Mouse (Mus musculus) cerebellum, adult 11 months (tissue): ENCODE measurements around the gene Whrn.

Experiments
- DNase-seq: peaks from one replicate; pipeline ENCODE4 v3.0.0; 2022

The Whrn gene

DNA sequence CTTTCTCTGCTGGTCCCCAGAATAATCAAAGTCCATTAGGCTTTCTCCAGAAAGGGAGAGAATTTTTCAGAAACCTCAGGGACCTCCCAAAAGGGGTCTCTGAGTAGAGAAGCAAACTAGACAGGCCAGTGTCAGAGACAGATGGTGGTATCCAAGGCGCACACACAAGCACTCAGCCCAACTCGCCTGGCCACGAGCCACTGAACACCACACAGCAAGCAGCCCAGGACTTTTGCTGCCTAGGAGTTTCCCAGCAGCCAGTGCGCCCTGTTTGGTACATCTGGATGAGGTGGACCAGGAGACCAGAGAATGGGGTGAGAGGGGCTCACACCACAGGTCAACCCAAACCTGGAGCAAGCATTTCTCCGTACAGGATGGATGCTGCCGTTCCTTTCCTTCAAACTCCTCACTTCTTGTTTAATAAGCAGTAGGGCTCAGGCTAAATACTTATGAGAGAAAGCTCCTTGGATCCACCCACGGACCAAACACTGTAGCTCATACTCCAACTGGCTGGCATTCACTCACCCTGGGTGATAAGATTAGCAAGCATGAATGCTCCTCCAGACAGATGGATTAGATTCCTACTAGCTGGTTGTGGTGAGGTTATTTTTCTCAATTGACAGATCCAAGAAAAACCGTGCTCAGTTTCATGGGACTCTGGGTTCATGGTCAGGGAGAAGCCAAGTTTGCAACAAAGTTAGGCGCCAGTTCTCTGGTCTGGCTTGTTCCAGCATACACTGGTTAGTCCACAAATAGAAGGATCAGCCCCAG is 2.3 kb downstream of the Whrn start:
- DNase-seq, result no peak

DNA sequence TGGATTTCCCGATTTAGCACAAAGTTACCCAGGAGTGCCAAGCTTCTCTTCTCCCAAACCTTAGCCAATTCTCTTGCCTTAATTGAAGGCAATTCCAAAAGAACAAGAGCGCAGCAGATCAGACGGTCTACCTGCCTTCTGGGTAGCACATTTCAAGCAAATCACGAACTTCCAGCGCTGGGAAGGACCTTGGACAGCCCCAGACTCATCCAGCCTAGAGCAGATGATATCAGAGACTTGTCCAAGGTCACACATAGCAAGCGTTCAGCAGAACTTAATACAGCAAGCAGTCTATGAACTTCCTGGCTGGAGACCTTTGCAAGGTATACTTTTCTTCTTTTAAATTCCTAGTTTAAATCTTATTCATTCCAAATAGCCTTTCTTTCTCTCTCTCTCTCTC is 4.3 kb downstream of the Whrn start:
- DNase-seq, result no peak

DNA sequence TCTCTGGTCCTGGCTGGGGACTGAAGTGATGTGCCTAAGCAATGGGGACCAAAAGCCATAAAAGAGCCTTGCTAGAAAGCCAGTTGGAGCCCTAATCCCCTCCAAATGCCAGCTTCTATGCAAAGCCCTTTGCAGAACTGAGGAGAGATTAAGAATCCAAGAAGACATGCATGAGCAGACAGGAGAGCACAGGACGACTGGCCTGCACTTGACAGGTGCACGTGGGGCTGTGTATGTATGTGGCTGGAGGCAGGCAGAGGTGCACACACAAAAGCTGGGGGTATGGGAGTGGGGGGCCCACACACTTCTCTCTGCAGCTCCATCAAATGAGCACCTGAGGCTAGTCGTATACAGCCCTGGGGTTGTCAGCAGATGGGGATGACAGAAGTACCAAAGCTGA is 5.6 kb downstream of the Whrn start:
- DNase-seq, result no peak

- DNase-seq, result no peak
Measured at GRCm38 (mm10) chr4:63489676-63490075, 6.1 kb downstream of the Whrn start.

DNA sequence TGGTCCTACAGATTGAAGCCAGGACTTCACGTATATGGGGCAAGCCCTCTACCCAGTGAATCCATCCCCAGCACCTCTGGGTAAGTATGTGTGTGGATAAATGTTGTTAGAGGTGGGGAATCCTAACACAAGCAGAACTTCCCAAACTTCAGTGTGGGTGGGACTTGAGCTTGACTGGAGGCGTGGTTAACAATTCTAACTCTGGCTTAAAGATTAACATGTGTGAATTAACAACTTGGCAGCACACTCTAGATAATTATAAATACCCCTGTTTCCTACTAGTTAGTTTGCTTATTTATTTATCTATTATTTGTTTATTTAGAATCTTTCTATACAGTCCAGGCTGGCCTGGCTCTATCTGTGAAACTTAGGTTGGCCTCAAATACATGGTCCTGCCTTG is 7.9 kb downstream of the Whrn start:
- no peak for DNase-seq

DNA sequence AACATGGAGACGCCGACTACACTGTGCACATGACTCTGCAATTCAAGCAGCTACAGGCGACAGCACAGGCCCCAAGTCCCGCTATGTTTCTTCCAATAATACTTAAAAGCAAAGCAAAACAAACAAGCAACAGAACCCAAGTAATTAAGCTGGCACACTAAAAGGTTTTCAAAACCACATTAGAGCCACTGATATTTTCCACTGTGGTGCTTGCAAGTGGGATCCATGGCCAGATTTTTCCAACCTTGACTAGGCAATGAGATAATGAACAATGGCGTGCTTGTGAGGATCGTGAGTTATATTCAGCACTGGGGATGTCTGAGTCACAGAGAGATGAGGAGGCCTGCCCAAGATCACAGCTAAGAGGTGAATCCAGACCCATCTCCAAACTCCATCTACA is 8.5 kb downstream of the Whrn start:
- no peak for DNase-seq

- DNase-seq, result no peak
Measured at GRCm38 (mm10) chr4:63486523-63486922, 9.3 kb downstream of the Whrn start.

DNA sequence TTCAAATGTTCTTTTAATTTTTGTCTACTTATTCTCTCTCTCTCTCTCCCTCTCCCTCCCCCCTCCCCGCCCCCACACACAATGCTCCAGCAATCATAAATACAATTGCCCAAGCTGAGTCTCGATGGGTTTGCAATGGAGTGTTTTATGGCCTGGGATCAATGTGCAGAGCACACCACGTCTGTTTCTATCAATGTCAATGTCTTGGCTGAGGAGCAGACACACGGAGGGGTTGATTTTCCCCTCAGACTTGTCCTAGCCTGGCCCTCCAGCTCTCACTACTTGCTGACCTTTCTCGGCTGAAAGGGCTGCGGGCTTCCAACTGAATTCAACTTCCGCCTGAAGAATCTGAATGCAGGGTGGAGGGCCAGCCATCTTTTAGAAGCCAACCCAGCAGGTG is 12.1 kb downstream of the Whrn start:
- no peak for DNase-seq

- no peak for DNase-seq
Measured at GRCm38 (mm10) chr4:63480845-63481167, 15.0 kb downstream of the Whrn start.

DNA sequence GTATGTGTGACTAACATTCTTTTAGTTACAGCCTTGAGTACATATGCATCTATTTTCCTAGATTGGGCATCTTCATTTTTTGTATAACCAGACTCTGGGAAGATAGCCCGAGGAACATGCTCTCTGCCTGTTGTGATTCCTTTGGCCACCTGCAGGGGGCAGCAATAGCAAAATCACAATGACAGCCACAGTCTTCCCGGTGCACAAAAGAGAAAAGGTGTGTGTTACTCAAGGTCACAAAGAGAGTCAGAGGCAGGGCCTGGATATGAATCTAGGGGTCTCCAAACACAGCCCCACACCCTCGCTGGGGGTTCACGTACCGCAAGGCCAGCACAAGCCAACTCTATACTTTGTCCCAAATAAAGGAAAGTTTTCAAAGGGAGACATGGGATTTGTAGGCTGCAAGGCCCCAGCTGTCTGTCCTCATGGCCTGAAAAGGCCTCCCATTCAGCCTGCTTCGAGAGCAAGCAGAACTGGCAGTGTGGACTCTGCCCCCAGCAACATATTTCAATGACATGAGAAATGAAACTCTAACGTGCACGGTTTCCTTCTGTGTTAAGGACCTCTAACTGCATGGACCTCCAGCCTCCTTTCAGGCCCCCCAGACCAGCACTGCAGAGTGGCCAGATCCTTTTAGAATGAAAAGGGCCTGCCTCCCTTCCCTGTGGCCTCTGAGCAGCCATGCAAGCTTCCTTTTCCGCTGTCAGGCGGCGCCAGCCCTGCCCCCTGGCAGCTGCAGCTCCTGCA is 15.5 kb downstream of the Whrn start:
- peak; percentile 26 for DNase-seq

DNA sequence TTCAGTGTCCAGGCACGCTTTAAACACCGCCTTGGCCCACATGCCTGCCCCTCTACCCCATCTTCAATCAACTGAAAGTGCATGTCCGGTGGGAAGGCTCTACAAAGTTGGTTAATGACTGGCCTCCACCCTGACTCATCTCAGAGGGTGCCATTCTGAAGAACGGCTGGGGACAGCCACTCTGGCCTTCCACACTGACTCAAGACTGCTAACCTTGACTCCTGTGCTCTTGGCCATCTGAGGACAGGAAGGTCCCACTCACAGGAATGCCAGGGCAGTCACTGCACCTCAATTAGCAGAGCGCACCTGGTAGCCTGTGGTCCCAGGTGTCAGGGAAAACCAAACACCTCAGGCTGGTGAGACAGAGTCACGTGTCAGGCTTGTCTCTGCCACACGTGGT is 17.8 kb downstream of the Whrn start:
- DNase-seq, result no peak

- DNase-seq, result no peak
Measured at GRCm38 (mm10) chr4:63476891-63477290, 18.9 kb downstream of the Whrn start.

DNA sequence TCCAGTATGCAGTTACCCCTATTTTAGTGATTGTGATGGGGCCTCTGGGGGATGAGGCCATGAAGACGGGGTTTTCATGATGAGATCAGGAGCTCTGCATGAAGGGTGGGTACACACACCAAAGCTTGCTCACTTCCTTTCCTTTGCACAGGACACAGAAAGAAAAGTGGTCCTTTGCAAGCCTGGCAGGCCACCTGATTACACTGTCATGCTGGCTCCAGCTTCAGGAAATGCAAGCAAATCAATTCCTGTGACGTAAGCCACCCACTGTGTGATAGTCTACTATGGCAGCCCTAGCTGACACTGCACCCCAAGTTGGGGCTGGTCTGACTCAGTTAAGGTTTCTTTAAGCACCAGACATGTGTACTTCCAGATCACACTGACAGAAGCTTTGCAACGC is 20.6 kb downstream of the Whrn start:
- DNase-seq, result no peak

DNA sequence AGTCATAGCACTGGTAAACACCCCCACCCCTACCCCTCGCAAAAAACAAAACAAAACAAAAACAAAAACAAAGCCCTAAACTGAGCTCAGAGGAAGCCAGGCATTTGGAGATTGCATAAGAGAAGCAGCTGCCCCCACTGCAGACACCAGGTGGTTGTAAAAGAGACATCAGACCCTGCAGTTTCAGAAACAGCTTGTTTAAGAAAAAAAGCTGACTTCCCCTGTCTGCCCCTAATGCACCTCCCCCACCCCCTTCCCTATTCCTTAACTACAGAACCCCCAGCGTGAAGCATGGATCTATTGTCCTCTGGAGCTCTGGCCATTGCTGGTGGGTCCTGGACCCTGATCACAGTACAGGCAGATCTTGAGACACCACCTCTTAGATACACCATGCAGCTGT is 21.4 kb downstream of the Whrn start:
- DNase-seq, result no peak

GRCm38 (mm10) chr4:63467338-63467737 is 28.5 kb downstream of the Whrn start:
- no peak for DNase-seq

GRCm38 (mm10) chr4:63466192-63466591 is 29.6 kb downstream of the Whrn start:
- DNase-seq, result no peak

DNA sequence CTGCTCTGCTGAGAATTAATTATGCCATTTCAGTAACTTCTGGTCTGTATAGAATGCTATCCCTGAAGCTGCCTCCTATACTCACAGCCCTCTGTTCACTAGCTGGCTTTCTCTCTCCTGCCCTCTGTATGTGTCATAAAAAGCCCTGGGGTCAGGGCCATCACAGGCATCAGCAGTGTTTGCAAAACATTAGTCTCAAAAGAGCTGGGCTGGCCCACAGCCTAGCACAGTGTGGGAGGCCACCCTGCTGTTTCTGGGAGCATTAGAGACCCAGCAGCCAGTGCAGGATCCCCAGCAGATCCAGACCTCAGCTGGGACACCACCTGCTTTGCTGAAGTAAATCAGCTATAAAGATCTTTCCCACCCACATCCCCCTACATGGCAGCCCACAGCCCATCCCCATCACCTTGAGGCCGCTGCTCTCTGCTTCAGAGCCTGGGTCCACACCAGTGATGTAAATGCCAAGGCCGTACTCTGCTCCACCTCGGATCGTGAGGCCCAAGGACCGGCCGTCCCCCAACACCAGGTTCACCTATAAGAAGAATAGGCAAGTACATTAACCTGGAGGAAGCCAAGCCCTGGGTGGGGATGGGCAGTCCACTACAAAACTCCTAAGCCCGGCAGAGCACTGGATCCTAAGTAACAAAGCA is 34.8 kb downstream of the Whrn start:
- no peak for DNase-seq

DNA sequence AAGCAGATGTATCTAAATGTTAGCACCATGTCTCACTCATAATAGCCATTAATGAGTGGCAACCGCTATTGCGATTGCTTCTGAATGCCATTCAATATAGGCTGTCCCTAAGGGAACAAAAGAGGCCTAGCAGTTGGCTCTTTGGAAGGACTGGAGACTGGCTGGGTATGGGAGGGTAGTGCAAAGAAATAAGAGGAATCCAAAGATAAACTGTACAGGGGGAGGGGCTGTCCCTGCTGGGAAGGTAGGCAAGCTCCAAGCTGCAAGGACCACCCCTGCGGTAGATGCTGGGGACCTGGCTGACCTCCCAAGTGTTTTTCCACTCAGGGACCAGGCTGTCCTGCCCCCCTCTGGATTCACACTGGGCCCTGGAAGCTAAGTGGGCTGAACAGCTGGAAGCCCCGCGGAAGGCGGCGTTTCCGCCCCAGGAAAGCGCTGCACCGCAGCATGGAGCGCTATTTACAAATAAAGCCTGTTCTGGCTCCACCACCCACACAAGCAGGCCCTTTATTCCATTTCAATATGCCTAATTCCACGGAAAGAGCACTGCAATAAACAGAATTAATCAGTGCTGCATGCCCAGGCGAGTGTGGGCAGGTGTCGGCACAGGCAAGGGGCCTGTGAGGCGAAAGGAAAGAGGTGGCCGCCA is 36.5 kb downstream of the Whrn start:
- DNase-seq, result no peak

DNA sequence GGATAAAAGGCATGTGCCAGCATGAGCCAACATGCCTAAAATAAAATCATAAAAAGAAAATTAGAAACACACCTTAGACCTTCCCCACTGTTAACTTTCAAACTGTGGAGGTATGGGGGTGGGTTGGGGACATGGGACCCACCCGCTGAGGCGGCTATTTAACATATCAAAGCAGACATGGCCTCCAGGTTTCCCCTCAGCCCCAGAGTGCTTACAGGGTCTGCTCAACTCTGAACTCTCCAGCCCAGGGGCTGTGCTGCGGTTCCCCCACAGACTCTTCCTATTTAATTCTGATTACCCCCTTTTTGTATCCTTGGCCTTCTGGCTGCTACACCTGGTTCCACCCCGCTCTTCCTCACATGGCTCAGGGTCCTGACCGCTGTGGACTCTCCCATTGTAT is 39.2 kb downstream of the Whrn start:
- no peak for DNase-seq

DNA sequence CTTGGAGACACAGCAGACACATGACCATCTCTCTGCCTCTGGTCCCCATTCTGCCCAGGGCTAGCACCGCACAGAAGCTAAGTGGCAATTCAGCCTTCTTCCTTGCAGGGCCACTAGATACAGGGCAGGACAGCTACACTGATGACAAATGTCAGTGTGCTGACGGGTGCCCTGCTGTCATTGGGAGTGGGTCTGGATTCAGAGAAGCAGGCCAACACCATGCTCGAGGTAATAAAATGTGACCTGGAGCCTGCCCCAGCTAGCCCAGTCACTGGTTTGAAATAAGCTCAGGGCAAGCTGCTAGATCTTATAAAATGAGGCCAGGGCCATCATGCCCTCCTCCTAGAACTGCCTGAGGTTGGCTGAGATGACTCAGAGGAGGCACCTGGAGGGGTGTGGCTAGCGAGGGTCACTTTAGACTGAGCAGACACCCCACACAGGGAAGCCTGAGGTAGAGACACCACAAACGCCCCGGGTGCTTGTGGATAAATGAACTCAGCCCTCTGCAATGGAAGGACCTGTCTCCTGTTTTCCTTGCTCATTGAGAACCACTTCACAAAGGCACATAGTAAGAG is 41.8 kb downstream of the Whrn start:
- DNase-seq, result no peak

DNA sequence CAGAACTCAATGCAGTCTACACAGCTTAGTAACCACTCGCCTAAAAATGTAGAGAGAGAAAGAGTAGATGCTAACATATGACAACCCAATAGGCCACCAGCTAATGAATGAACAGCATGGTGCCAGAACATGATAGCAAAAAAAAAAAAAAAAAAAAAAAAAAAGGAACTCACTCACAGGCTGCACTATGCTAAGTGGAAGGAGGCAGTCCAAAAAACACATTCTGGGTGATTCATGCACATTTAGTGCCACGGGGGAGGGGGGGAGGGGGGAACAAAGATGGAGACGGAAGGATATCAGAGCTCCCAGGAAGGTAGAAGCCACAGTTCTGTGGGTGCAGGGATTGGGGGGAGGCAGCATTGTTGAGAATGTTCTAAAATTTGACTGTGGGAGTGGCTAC is 43.2 kb downstream of the Whrn start:
- DNase-seq, result no peak

DNA sequence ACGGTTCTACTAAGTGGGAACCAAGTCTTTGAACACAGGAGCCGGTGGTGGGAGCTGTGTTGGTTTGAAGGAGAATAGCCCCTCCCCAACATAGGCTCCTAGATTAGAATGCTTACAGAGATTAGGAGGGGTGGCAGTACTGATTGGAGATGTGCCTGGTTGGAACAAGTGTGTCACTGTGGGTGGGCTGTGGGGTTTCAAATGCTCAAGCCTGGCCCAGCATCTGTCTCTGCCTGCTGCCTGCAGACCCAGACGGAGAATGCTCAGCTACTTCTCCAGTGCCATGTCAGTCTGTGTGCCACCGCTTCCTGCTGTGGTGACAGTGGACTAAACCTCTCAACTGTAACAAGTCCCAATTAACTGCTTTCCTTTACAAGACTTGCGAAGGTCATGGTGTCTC is 45.2 kb downstream of the Whrn start:
- no peak for DNase-seq

DNA sequence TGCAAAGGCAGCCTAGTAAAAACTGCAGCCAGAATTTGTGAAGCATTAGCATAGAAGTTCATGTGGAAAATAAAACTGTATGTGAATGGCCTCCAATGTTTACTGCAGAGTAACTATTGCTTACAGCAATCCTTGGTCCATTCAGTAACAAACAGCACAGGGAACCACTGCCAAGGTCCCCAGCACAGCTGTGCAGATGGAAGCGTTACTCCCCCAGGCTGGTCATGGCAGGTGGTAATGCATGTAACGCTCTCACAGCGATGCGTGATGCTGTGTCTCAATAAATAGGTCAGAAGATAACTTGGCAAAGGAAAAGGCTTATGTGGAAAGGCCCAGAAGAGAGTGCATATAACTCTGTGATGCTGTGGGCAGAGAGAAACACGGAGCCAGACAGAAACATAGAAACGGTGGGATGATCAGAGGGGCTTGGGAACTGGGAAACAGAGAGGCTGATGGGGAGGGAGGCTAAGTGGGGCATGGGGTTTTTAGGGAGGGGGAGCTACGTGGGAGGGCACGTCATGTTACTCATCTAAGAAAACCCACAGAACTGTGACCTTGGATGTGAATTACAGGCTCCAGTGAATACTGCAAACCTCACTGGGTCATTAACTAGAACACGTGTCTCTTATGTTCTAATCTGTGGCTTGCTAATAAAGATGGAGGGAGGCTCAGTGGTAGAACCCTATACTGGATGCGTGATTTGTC is 51.3 kb downstream of the Whrn start:
- no peak for DNase-seq
